Mouse (Mus musculus): Measurements from ENCODE around the gene Flg.

Gene Flg

DNA sequence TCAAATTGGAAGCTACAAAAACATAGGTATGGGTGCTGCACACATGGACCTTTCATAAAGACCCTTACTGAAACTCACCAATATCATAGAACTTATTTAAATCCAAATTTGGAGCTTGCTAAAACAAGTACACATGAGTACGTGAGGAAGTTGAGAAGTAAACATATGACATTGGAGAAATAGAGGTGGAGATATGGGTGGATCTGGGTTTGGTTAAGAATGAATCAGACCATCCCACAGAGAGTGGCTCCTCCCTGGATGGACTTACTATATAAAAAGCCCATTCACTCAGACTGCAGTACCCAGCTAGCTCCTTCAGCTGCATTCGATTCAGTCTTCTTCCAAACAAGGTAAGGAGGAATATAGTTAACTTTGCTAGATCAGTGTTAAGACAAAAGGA lies at the start of gene Flg:
Gene Flg, plus strand, starts transcription at position 301 of the 400 bp plus-strand sequence.
- DNase-seq, result no peak

DNA sequence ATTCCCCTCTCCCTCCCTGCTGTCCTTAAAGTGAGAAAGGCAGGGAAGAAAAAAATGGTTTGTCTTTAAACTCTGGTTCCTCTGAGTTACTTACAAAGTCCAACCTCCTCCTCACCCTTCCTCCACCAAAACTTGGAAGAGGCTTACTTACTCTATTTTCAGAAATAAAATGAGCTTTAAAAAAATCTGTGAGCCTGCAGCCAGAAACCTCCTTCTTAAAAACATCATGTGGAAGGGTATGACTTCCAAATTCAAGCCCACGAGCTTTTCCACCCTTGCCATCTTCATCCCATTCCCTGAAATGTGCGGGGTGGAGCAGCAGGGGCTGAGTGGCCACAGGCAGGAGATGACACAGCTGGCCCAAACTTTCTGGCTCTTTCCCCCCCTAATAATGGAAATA lies 24.2 kb downstream of the Flg start:
- no peak for DNase-seq

DNA sequence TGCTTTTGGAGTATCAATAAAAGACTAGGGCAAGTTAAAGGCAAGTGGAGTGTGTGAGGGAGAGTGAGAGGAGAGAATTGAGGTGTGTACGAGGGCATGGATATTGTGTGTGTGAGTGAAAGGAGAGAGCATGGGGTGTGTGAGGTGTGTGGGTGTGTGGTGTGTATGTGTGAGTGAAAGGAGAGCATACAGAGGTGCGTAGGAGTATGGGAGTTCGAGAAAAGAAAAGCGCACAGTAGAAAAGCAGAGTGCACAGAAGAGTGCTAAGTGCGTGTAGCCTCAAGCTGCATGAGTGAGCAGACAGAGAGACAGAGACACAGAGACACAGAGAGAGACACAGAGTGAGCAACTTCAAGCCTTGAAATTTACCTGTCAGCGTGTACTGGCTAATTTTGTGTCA lies 26.5 kb downstream of the Flg start:
- DNase-seq, result no peak

DNA sequence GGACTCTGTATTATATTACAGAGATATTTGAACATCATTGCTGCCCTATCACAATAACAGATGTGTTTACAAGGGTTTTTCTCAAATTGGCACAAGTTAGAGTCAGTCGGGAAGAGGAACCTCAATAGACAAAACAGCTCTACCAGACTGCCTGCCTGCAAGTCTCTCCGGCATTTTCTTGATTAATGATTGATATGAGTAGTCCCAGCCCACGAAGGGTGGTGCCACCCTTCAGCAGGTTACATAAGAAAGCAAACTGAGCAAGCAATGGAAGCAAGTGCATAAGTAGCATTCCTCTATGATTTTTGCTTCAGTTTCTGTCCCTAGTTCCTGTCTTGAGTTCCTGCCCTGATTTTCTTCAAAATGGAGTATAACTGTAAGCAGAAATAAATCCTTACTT lies 28.6 kb downstream of the Flg start:
- DNase-seq, result no peak

DNA sequence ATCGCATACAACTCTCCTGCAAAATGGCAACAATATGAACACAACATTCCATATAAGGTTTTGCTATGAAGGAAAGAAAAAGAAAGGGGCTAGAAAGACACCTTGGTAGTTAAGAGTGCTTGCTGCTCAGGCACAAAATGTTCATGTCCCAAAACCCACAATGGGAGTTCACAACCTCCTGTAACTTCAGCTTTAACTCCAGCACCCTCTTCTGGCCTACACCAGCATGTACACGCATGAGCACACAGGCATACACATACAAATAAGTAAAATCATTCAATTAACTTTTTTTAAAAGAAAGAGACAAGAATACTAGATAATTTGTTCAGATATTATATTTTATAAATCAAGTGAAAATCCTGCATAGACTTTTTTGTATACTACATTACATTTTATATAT lies 32.8 kb downstream of the Flg start:
- DNase-seq, result no peak

DNA sequence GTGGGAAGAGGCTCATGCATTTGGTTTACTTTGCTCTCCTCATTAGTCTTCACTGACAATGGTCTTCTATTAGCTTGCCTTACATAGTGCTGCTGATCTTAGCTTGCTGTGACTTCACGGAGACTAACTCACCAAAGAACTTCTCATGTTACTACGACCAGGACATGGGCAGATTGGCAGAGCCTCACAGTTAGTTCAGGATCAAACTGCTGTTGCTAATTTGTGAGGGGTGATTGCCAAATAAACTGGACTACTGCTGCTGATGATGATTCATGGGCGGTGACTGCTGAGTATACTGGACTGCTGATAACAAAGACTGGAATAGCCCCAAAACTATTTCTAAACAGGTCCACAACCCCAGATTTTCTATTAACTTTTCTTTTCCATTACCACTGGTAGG lies 38.0 kb downstream of the Flg start:
- DNase-seq, result no peak

DNA sequence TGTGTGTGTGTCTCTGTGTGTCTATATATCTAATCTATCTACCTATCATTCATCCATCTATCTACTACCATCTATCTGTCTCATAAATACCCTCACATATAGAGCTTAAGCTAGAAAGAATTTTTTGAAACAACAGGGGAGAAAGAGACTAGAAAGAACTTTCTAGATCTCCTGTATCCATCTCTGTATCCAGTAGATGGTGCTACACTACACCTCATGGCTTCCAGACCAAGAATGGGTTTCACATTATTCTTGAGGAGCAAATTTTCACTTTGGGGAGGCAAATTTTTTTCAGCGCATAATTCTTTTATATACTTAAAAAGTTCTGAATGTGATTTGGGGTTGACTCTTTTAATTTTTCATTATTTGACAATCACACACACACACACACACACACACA lies 41.1 kb downstream of the Flg start:
- DNase-seq, result no peak

DNA sequence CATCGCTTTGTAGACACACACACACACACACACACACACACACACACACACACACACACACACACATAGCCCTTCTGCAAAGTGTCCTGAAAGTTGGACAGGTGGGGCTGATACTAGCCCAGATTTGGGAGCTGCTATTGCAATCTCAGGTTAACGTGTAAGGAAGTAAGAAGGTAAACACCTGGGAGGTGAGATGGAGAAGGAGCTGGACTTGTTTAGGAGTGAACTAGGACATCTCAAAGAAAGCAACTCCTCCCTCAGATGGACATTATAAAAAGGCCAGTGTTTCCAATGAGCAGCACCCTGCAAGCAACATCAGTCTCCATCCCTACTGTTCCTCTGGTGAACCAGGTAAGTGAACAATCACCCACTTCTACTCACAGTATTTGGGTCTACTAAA lies 46.1 kb downstream of the Flg start, which contains the start of gene Hrnr:
Gene Hrnr, plus strand, starts transcription at position 301 of the 400 bp plus-strand sequence.
- DNase-seq, result no peak

DNA sequence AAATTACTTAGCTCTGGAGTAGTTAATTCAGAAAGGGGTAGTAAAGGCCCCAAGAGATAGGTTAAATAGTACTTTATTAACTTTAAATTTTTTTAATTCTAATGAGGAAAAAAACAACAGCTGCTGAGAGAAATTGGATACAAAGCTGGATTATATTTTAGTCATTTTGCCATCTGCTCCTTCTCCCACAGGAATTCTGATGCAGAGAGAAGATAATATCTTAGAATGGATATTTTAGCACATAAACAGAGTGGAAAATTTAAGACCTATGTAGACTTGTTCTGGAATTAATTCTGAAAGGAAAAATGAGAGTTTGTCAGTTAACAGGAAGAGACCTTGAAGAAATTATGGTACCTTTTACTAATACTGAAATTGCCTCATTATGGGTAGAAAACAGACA lies 64.4 kb downstream of the Flg start:
- no peak for DNase-seq

DNA sequence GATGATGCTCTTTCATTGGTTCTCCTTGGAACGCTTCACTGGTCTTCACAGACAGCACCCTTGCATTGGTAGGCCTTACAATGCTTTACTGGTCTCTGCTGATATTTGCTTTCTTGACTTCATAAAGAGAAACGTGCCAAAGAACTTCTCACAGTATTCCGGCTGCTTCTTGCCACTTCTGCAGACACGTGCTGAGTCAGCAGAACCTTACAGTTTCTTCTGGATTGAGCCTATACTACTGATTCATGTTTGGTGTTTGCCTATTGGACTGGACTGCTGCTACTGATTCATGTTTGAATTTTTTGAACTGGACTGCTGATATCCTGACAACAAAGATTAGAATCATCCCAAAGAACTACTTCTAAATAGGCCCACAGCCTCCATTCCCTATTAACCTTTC lies 66.7 kb downstream of the Flg start:
- no peak for DNase-seq

Measured in layer of hippocampus, adult 9-11 months (tissue).